Mouse (Mus musculus): Measurements from ENCODE around the gene Polr2m. TPM values are rescaled to one million over a fixed set of nuclear protein-coding genes. Genes with fewer than 3 reads are reported as not detected.

Gene Polr2m
- polyA plus RNA-seq, 1 experiment from 2014 or later, result 356 TPM

DNA sequence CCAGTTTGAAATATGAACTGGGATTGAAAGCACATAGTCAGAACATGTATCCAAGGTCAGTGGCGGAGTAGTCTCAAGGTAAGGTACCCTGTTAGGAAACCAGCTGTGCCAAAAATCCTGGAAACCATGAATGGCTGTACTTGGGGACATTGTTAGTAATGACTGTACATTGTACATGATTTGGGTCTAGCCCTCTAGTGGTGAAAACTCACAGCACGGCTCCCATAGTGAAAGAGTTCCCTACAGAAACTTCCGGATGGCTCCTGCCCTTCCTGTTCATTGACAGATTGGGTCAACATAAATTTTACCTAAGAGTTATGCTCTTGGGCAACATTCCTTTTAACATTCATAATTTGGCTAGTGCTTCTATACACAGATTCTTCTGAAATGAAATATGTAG, 19.6 kb downstream of the Polr2m start:
- no peak for ATAC-seq (ENCODE audit: insufficient number of reproducible peaks, low FRiP score, low TSS enrichment, low read depth)
- Histone ChIP-seq H3K9ac (no peak overlapping the region), H3K36me3 (no peaks in the 10 kb centered on the region), H3K4me1 (no peaks in the 10 kb centered on the region), H3K4me3 (no peak overlapping the region), H3K4me2 (no peak overlapping the region), H3K27ac (no peak overlapping the region), H3K9me3 (no peaks in the 10 kb centered on the region), H3K27me3 (0 out of 2 replicates have a peak, but pooled peaks cover 3% of the 10 kb centered on the region)
- WGBS, result 73% methylated on average over 3 of the region's 3 CpGs

DNA sequence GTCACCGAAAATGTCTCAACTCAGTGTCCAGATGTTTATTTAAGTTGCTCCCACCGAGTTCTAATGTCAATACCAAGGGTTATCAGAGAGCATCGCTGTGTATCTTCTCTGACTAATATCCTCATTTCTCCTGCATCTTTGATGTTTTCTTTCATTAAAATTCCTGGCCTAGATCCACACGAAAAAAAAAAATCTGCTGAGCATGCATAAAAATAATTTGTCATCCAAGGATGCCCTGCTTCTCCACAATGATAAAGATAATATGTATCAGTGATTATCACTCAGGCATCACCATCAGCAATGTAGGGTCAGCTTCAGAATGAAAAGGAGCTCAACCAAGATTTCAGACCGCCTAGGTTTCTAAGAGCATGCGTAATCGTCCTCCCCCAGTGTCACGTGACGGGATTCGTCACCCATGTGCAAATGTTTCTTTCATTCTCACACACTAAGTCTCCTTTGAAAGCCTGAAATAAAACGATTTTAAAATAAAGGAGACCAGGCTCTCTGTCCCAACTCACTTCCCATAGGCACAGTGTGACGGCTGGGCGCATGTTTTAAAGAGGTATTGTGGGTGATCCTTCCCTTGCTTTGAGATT, 22.6 kb downstream of the Polr2m start:
- H3K36me3 ChIP-seq, result no peaks in the 10 kb centered on the region
- no peak for ATAC-seq (ENCODE audit: insufficient number of reproducible peaks, low FRiP score, low TSS enrichment, low read depth)
- no peak overlapping the region for H3K27ac ChIP-seq
- WGBS, result 74% methylated on average over 13 of the region's 13 CpGs
- no peak overlapping the region for H3K4me3 ChIP-seq
- H3K9ac ChIP-seq, result no peak overlapping the region
- peaks cover 3% of the 10 kb centered on the region; the same call in 1 of the 2 replicates for H3K27me3 ChIP-seq
- no peaks in the 10 kb centered on the region for H3K9me3 ChIP-seq
- H3K4me1 ChIP-seq, result no peaks in the 10 kb centered on the region
- H3K4me2 ChIP-seq, result no peak overlapping the region

DNA sequence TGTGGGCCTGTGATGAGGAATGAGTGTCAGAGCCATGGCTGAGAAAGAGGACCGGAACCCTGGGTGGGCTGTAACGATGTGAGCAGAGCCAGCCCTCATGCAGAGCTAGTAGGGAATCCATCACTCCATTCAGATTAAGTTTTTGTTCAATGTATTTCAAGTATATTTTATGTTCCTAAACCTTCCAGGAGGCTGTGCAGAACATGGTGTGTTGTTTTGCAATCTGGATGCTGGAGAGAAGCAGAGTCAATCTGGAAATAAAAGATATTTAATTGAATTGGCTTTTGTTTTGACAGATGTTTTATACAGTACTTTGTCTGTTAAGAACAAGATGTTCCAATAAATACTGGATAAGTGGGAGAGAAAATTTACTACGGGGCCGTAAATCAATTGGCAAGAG, 29.0 kb downstream of the Polr2m start:
- H3K36me3 ChIP-seq, result no peaks in the 10 kb centered on the region
- WGBS, result 52% methylated on average over 4 of the region's 4 CpGs
- no peak for ATAC-seq (ENCODE audit: insufficient number of reproducible peaks, low FRiP score, low TSS enrichment, low read depth)

DNA sequence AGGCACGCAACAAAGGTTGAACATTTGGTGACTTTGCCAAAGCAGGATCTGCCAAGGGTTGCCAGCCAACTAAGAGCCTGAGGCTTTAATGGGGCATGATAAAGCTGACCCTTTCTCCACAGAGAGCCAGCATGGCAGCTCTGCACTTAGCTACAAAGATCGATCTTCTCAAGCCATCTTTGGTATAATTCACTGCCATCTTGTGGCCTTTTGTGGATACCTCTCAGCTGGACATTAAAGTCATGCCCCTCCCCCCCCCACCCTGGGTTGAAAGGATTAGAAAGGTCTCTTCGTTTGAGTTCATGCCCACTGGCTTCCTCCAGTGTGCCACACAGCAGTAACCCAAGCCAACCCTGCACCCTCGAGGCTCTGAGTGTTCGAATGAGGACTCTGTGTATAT, 31.8 kb downstream of the Polr2m start:
- H3K4me3 ChIP-seq, result no peak overlapping the region
- peaks cover 6% of the 10 kb centered on the region for H3K27me3 ChIP-seq
- H3K4me2 ChIP-seq, result no peak overlapping the region
- WGBS, result 73% methylated on average over 5 of the region's 5 CpGs
- H3K4me1 ChIP-seq, result peaks cover 5% of the 10 kb centered on the region; the same call in 1 of the 2 replicates
- ATAC-seq (ENCODE audit: insufficient number of reproducible peaks, low FRiP score, low TSS enrichment, low read depth), result no peak
- H3K27ac ChIP-seq, result no peak overlapping the region
- H3K9me3 ChIP-seq, result no peaks in the 10 kb centered on the region
- H3K36me3 ChIP-seq, result no peaks in the 10 kb centered on the region
- no peak overlapping the region for H3K9ac ChIP-seq

More for the DNA sequence above, 29.0 kb downstream of the Polr2m start:
- Histone ChIP-seq H3K9me3 (no peaks in the 10 kb centered on the region), H3K4me1 (no peaks in the 10 kb centered on the region), H3K9ac (no peak overlapping the region), H3K27ac (no peak overlapping the region), H3K4me2 (no peak overlapping the region), H3K27me3 (peaks cover 3% of the 10 kb centered on the region; the same call in 1 of the 2 replicates), H3K4me3 (no peak overlapping the region)

DNA sequence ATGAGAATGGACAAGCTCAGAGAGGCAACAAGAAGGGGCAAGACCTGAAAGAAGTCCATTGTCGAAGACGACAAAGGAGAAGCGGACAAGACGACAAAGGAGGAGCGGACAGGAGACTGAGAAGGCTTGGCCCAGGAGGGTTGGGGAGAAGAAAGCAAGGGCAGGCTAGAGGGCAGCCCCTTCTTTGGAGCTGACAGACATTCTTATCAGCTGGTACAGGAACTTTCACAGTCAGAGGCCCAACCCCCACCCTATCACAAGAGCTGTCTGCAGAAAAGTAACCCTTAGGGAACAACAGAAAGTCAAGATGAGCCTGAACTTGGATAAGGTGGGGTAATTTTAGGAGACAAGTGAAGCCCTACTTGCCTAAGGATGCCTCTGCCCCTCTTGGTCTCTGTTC, 32.4 kb downstream of the Polr2m start:
- 89% methylated on average over 5 of the region's 5 CpGs for WGBS
- Histone ChIP-seq H3K4me3 (no peak overlapping the region), H3K9me3 (no peaks in the 10 kb centered on the region), H3K4me2 (no peak overlapping the region), H3K27ac (no peak overlapping the region), H3K27me3 (peaks cover 6% of the 10 kb centered on the region; the same call in 1 of the 2 replicates), H3K4me1 (peaks cover 5% of the 10 kb centered on the region; the same call in 1 of the 2 replicates), H3K36me3 (no peaks in the 10 kb centered on the region), H3K9ac (no peak overlapping the region)
- no peak for ATAC-seq (ENCODE audit: insufficient number of reproducible peaks, low FRiP score, low TSS enrichment, low read depth)

DNA sequence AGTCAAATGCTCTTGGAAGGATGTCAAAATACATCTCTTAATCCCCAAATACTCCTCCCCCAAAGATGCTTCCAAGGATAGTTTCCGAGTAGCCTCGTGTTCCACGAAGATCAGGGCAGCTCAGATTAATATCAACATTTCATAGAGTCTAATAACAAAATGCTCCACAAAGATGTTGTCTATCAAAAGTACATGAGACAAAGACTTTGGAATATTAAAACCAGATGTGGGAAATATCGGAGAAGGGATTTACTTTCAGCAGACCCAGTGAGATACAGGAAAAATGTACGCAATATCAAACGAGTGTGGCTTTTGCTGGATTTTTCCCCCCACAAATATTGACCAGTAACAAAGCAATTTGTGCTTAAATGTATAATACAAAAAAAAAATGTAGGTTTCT, 35.1 kb downstream of the Polr2m start:
- Histone ChIP-seq H3K36me3 (no peaks in the 10 kb centered on the region), H3K27ac (no peak overlapping the region), H3K4me3 (no peak overlapping the region), H3K9ac (no peak overlapping the region), H3K4me2 (no peak overlapping the region), H3K9me3 (no peaks in the 10 kb centered on the region), H3K27me3 (peaks cover 10% of the 10 kb centered on the region; the same call in 1 of the 2 replicates), H3K4me1 (peaks cover 5% of the 10 kb centered on the region; the same call in 1 of the 2 replicates)
- 40% methylated on average over 6 of the region's 6 CpGs for WGBS
- no peak for ATAC-seq (ENCODE audit: insufficient number of reproducible peaks, low FRiP score, low TSS enrichment, low read depth)

DNA sequence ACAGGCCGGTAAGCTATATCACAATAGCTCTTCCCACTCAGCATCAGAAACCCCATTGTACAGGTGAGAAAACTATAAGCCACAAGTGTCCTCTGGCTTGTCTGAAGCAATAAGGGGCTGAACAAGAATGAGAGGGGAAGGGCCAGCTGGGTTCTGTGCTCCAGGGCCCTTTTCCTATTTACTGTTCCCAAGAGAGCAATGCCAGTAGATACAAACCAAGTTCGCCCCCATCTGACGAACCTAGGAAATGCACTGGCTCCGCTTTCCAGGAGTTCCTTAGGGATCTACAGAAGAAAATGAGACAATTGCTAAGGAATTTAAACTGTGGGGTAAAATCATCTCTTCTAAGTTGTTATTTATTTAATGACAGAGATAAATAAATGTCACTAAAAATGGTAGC, 38.2 kb downstream of the Polr2m start:
- Histone ChIP-seq H3K27me3 (peaks cover 10% of the 10 kb centered on the region; the same call in 1 of the 2 replicates), H3K4me2 (no peak overlapping the region), H3K27ac (no peak overlapping the region), H3K9ac (no peak overlapping the region), H3K4me3 (no peak overlapping the region), H3K9me3 (no peaks in the 10 kb centered on the region), H3K36me3 (no peaks in the 10 kb centered on the region), H3K4me1 (peaks cover 5% of the 10 kb centered on the region; the same call in 1 of the 2 replicates)
- ATAC-seq (ENCODE audit: insufficient number of reproducible peaks, low FRiP score, low TSS enrichment, low read depth), result no peak
- 35% methylated on average over 4 of the region's 4 CpGs for WGBS

DNA sequence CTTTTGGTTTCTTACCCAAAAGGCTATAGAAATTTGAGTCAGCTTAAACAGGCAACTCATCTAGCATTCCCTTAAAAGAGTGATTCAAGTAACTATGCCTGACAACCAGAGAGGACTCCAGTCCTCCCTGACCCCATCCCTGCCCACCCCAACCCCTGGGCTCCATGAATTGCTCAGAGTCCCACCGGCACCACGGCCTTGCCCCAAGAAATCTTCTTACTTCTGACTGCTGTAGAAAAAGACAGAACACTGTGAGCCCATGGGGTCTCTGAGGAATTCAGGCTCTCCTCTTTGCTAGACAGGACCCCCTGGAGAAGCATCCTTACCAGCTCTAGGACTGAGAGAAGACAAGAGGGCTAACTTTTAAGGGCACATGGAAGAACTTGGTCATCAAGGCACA, 40.4 kb downstream of the Polr2m start:
- Histone ChIP-seq H3K36me3 (no peaks in the 10 kb centered on the region), H3K4me2 (no peak overlapping the region), H3K27me3 (peaks cover 6% of the 10 kb centered on the region; the same call in 1 of the 2 replicates), H3K9me3 (no peaks in the 10 kb centered on the region), H3K27ac (no peak overlapping the region), H3K4me1 (no peaks in the 10 kb centered on the region), H3K4me3 (no peak overlapping the region), H3K9ac (no peak overlapping the region)
- 94% methylated on average over 2 of the region's 2 CpGs for WGBS
- no peak for ATAC-seq (ENCODE audit: insufficient number of reproducible peaks, low FRiP score, low TSS enrichment, low read depth)

DNA sequence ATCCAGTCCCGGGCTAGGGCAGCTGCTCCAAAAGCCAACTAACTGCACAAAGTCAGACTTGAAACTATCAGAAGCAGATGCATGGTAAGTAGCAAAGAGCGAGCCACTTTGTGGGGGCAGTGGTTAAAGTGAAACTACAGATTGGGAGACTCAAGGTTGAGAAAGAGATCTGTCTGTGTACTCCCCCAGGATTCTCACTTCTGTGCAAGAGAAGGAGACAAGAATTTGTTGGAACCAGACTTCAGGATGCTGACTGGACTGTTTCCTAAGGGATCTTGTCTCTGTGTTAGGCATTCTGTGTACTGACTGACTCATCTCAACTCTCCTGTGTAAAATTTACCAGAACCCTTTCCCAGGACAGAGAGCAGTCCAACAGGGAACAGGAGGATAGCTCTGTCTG, 47.6 kb downstream of the Polr2m start:
- Histone ChIP-seq H3K27ac (no peak overlapping the region), H3K36me3 (no peaks in the 10 kb centered on the region), H3K4me1 (no peaks in the 10 kb centered on the region), H3K4me3 (no peak overlapping the region), H3K9ac (no peak overlapping the region), H3K27me3 (no peaks in the 10 kb centered on the region), H3K9me3 (no peaks in the 10 kb centered on the region), H3K4me2 (no peak overlapping the region)
- 72% methylated on average over 2 of the region's 2 CpGs for WGBS
- ATAC-seq (ENCODE audit: insufficient number of reproducible peaks, low FRiP score, low TSS enrichment, low read depth), result no peak

Other genes starting within 250 kb of the Polr2m start
- 15.5 and 19.9 TPM in 2 replicates for gene Myzap, start 106.4 kb upstream of the Polr2m start, polyA plus RNA-seq (2015; fragmentation: Nextera tagmentation; extraction: Ambion mirVana)

Data from limb, embryonic 15.5 days (tissue).